Mouse (Mus musculus) brain, embryonic 14.5 days (tissue): Measurements from ENCODE around the gene Kirrel3.

Experiments
- CTCF ChIP-seq: fragments of 200-500 bp; IDR thresholded peaks from 2 replicates; pipeline ENCODE4 v1.5.1; 2012; ENCODE audit warnings: inconsistent platforms, mild to moderate bottlenecking, moderate library complexity, borderline replicate concordance; ENCODE audit not compliant: insufficient read depth, insufficient read length; ENCODE audit errors: extremely low read depth
- POLR2A ChIP-seq: fragments of 200-500 bp; IDR thresholded peaks from 2 replicates; pipeline ENCODE4 v1.6.1; 2012; ENCODE audit warnings: mild to moderate bottlenecking, inconsistent platforms, borderline replicate concordance; ENCODE audit not compliant: poor library complexity, insufficient read depth, insufficient read length, severe bottlenecking; ENCODE audit errors: extremely low read depth

DNA sequence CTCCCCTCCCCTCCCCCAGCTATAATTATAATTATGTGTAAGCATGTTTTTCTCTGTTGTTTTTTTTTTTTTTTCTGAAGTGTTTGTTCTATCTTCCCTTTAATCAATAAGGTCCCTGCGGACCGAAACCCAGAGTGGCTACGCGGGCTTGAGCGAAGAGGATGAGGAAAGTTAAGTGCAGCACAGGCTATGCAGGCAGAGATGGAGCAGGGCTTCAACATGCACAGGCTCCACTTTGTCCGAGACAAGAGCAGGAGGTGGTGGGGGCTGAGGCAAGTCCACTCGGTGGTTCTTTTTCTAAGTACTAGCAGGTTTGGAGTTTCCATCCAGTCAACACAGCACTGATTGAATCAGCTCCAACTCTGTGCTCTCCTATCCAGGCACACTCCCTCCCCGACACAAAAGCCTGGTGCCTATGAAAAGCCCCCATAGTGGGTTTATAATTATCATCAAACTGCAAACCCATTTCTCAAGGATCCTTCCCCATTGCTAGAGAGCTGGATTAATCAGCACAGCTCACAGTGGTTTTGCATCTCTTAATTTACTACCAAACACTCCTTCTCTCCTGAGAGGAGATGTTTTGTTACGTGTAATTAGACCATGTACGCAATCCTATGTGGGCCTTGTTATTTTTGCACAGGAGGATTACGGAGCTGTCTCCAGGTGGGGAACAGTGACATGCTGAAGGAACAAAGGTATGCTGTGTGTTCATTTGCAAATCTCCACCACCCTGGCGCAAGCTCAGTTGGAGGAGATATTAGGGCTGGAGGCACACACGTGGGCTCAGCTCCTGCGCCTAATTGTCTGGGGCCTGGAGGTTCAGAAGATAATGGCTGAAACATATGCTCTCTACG, 39.0 kb upstream of the Kirrel3 start:
- TF ChIP-seq CTCF (no peak), POLR2A (no peak)
